Mouse (Mus musculus) thymus, adult 2 months (tissue): ENCODE measurements around the gene Dusp7. TPM values are rescaled to one million over a fixed set of nuclear protein-coding genes. Genes with fewer than 3 reads are reported as not detected.

ENCODE experiments used
- DNase-seq: peaks from one replicate; pipeline ENCODE4 v3.0.0; 2021
- H3K27ac ChIP-seq: fragments of 200-500 bp; 2 replicates; pipeline ENCODE4 v1.5.1; 2012; ENCODE audit warnings: low read length, control low read depth; ENCODE audit not compliant: control insufficient read depth, insufficient read depth
- H3K27me3 ChIP-seq: fragments of 200-500 bp; 2 replicates; pipeline ENCODE4 v1.6.1; 2012; ENCODE audit warnings: mild to moderate bottlenecking, low read length, moderate library complexity, mixed read lengths; ENCODE audit not compliant: control insufficient read depth, insufficient read depth
- H3K36me3 ChIP-seq: fragments of 200-500 bp; 2 replicates; pipeline ENCODE4 v1.6.1; 2012; ENCODE audit warnings: mild to moderate bottlenecking, low read length, moderate library complexity; ENCODE audit not compliant: control insufficient read depth, insufficient read depth
- H3K4me1 ChIP-seq: fragments of 200-500 bp; replicated peaks from 2 replicates; pipeline ENCODE4 v1.6.1; 2012; ENCODE audit warnings: low read length; ENCODE audit not compliant: control insufficient read depth, insufficient read depth
- H3K4me3 ChIP-seq: fragments of 200-500 bp; 2 replicates; pipeline ENCODE4 v1.5.1; 2012; ENCODE audit warnings: mild to moderate bottlenecking, low read length, control low read depth, moderate library complexity; ENCODE audit not compliant: control insufficient read depth, insufficient read depth
- CTCF ChIP-seq: fragments of 200-500 bp; IDR thresholded peaks from 2 replicates; pipeline ENCODE4 v1.5.1; 2012; ENCODE audit warnings: mild to moderate bottlenecking, control low read depth, low read length, moderate library complexity, borderline replicate concordance; ENCODE audit not compliant: control insufficient read depth, poor library complexity, insufficient read depth; ENCODE audit errors: extremely low read depth
- POLR2A ChIP-seq: fragments of 200-500 bp; IDR thresholded peaks from 2 replicates; pipeline ENCODE4 v1.6.1; 2012; ENCODE audit warnings: mild to moderate bottlenecking, low read length, control low read depth, moderate library complexity; ENCODE audit not compliant: control insufficient read depth, poor library complexity, insufficient read depth; ENCODE audit errors: extremely low read depth
- WGBS: fragments of 180-500 bp; shearing (Covaris S2); methylation state at CpG from one replicate; pipeline ENCODE4 v1.1.7; 2018; 5-methylcytosine and 5-hydroxymethylcytosine counted together
- polyA plus RNA-seq: library from polyadenylated mRNA; depleted of rRNA; stranded (reverse); fragments of >200 nt; gene quantifications from 2 replicates; pipeline ENCODE4 v1.2.3, GENCODE M21; 2012

Gene Dusp7
- polyA plus RNA-seq, 1 experiment, result 75.3 TPM

- DNase-seq, result no peak
- Histone ChIP-seq H3K27ac (no peak overlapping the region), H3K4me3 (no peak overlapping the region), H3K36me3 (no peaks in the 10 kb centered on the region), H3K4me1 (no peaks in the 10 kb centered on the region), H3K27me3 (no peaks in the 10 kb centered on the region)
- no peak for TF ChIP-seq CTCF
- TF ChIP-seq POLR2A, result no peak
- WGBS, result 92% methylated on average over 5 of the region's 5 CpGs
Observed at GRCm38 (mm10) chr9:106328772-106329511, 39.5 kb upstream of the Dusp7 start.

- WGBS, result 76% methylated on average over 3 of the region's 3 CpGs
- DNase-seq, result no peak
- TF ChIP-seq POLR2A (no peak), CTCF (no peak)
- Histone ChIP-seq H3K4me3 (no peak overlapping the region), H3K27me3 (no peaks in the 10 kb centered on the region), H3K36me3 (no peaks in the 10 kb centered on the region), H3K27ac (no peak overlapping the region), H3K4me1 (no peaks in the 10 kb centered on the region)
Observed at GRCm38 (mm10) chr9:106332746-106333145, 35.7 kb upstream of the Dusp7 start.

- H3K27me3 ChIP-seq, result no peaks in the 10 kb centered on the region
- TF ChIP-seq POLR2A (no peak), CTCF (no peak)
- WGBS, result 93% methylated on average over 9 of the region's 9 CpGs
- no peaks in the 10 kb centered on the region for H3K36me3 ChIP-seq
- no peak overlapping the region for H3K27ac ChIP-seq
- DNase-seq, result no peak
- no peaks in the 10 kb centered on the region for H3K4me1 ChIP-seq
- no peak overlapping the region for H3K4me3 ChIP-seq
Observed at GRCm38 (mm10) chr9:106337620-106338019, 30.8 kb upstream of the Dusp7 start.

GRCm38 (mm10) chr9:106338462-106339172 is 29.8 kb upstream of the Dusp7 start:
- no peaks in the 10 kb centered on the region for H3K4me1 ChIP-seq
- H3K27ac ChIP-seq, result no peak overlapping the region
- TF ChIP-seq CTCF (no peak), POLR2A (no peak)
- H3K36me3 ChIP-seq, result no peaks in the 10 kb centered on the region
- no peak for DNase-seq
- WGBS, result 96% methylated on average over 10 of the region's 10 CpGs
- H3K4me3 ChIP-seq, result no peak overlapping the region
- no peaks in the 10 kb centered on the region for H3K27me3 ChIP-seq

GRCm38 (mm10) chr9:106339173-106339558 is 29.3 kb upstream of the Dusp7 start:
- no peak overlapping the region for H3K4me3 ChIP-seq
- 97% methylated on average over 6 of the region's 6 CpGs for WGBS
- H3K27ac ChIP-seq, result no peak overlapping the region
- H3K4me1 ChIP-seq, result no peaks in the 10 kb centered on the region
- no peaks in the 10 kb centered on the region for H3K36me3 ChIP-seq
- no peak for DNase-seq
- TF ChIP-seq POLR2A (no peak), CTCF (no peak)
- no peaks in the 10 kb centered on the region for H3K27me3 ChIP-seq

- no peak for DNase-seq
- H3K27me3 ChIP-seq, result no peaks in the 10 kb centered on the region
- H3K36me3 ChIP-seq, result no peaks in the 10 kb centered on the region
- WGBS, result 96% methylated on average over 4 of the region's 4 CpGs
- H3K27ac ChIP-seq, result no peak overlapping the region
- no peaks in the 10 kb centered on the region for H3K4me1 ChIP-seq
- H3K4me3 ChIP-seq, result no peak overlapping the region
- TF ChIP-seq CTCF (no peak), POLR2A (no peak)
Observed at GRCm38 (mm10) chr9:106339730-106340129, 28.7 kb upstream of the Dusp7 start.
